Mouse (Mus musculus): ENCODE data around the gene Aim2. TPM values are rescaled to one million over a fixed set of nuclear protein-coding genes. Genes with fewer than 3 reads are reported as not detected.

Gene Aim2
- 69.2 TPM for polyA plus RNA-seq (2017; shearing (Covaris generic))

DNA sequence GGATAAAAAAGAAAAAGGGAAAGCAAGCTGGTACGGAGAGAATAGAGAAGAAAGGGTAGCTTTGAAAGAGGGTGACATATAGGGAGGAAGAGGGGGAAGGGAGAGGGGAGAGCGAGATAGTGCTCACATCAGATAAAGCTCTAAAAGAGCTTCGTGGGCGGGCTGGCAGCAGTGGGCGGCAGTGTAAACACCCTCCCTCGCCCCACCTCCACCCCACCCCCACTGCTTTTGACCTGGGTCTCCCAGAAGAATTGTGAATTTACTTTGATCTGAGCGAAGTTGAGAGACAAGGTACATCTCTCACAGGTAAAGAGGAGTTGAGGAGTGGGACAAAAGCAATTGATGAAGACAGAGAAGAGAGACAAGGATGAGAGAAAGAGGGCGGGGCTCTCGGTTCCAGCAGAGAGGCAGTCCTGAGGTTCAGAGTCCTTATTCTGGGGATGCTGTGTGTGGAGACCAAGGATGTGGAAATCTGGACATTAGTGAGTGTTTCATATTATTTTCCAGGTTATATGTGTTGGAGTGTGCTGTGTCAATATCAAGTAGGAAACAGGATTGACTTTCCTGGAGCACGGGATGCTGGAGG, at the start of gene Aim2:
Aim2 (plus strand) TSS at position 508 of the 586 bp plus-strand sequence.

DNA sequence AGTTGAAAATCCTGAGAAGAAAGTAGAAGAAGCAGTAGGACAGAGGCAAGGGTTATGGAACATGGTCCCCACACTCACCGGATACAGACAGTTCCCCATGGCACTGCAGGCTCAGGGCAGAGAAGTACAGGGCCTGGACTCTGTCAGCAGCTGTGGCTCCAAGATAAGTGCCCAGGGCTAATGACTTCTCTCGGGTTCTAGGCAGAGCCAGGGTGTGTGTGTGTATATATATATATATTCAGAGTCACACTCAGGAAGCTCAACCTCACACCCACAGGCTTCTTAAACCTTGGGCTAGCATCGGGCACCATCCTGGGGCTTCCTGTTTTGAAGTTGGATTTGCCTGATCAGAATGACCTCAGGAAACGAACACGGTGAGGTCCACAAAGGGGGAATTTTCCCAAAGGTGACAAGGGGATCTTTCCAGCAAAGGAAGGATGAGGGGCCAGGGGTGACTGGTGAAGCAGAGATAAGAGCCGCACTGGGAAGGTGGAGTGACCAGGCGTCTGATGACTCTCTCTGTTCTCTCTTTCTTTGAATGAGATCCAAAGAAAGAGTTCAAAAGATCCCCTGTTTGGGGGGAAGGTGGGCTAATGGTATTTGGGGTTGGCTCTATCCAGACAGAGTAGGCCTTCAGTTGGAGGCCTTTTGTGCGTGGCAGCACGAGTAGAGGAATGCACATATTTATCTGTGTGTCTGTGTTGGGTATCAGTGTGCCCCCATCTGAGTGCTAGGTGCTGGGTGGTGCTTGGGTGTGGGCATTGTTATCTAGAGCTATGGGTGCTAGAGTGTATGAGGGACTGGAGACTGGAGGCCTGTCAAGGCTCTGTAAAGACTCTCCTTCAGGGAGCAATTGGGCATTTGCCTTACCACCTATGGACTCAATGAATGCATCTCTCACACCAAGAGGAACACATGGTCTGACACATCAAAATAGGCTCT, 17.1 kb upstream of the Aim2 start, which contains the start of gene Ackr1:
Ackr1 (minus strand) TSS at position 439 of the 942 bp plus-strand sequence.

DNA sequence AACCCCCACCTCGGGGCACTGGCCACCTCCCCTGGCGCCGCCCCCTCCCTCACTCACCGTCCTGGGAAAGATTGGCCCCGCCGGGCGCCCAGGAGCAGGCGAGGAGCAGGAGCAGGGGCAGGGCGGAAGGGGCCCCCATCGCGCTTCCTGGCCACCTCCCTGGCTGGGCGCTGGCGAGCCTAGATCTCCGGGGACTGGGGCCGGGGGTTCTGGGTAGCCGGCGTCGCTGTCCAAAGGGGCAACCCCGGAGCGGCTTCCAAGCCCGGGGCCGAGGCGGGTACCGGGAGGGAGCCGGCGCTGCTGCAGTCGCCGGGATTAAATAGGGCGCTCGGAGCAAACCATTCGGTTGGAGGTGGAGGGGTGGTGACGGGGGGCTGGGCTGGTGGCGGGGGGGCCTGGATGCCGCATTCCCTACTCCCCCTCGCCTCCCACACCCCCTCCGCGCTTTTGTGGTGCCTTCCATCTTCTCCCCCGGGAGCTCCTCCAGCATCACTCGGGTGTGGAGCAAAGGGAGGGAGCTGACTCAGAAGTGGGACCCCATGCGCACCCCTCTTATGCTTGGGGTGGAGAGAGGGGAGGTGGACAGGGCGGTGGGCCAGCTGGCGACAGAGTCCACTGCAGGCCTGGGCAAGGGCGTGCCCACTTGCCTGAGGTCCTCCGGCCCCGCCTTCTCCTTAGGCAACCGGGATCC, 16.8 kb downstream of the Aim2 start, which contains the start of gene Cadm3:
Cadm3 (minus strand) TSS at position 340 of the 691 bp plus-strand sequence.

DNA sequence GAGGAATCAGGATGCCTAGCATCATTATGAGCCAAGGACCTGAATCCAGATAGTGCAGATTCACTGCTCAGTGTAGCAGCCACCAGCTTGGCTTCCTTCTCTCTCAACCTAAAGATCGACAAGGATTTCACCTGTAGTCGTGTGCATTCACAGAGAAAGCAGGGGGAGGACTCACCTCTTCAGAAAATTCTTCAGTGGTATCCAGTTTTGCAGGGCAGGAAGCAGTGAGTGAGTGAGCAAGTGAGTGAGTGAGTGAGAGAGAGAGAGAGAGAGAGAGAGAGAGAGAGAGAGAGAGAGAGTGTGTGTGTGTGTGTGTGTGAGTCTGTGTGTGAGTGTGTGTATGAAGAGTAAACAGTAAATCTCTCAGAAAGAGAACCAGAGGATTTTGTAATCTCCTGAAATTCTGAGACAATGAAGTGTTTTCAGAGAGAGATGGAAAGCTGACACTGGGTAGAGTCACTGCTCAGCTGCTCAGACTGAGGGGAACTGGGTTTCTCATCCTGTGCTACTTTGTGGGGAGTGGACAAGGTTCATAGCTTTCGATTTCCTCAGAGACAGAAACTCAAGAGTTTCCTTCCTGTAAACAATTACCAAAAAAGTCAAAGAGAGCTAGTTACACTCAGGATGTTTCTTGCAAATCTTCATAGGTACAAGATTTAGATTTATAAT, 140.3 kb downstream of the Aim2 start, which contains the start of gene Ifi206:
Ifi206 (minus strand) TSS at position 230 of the 669 bp plus-strand sequence.

Other genes starting within 250 kb of the Aim2 start
- gene Olfr1408, start 213.5 kb upstream of the Aim2 start, polyA plus RNA-seq (2017; shearing (Covaris generic)), result not detected
- gene Olfr1406, start 160.2 kb upstream of the Aim2 start, polyA plus RNA-seq (2017; shearing (Covaris generic)), result not detected
- not detected for gene Olfr218, start 153.1 kb upstream of the Aim2 start, polyA plus RNA-seq (2017; shearing (Covaris generic))
- gene Olfr1404, start 138.5 kb upstream of the Aim2 start, polyA plus RNA-seq (2017; shearing (Covaris generic)), result not detected
- not detected for gene Fcer1a, start 123.7 kb upstream of the Aim2 start, polyA plus RNA-seq (2017; shearing (Covaris generic))
- gene Olfr418, start 84.9 kb upstream of the Aim2 start, polyA plus RNA-seq (2017; shearing (Covaris generic)), result not detected
- not detected for gene Mptx2, start 73.1 kb upstream of the Aim2 start, polyA plus RNA-seq (2017; shearing (Covaris generic))
- not detected for gene Ackr1, start 17.1 kb upstream of the Aim2 start, polyA plus RNA-seq (2017; shearing (Covaris generic))
- not detected for gene Cadm3, start 16.8 kb downstream of the Aim2 start, polyA plus RNA-seq (2017; shearing (Covaris generic))
- 163 TPM for gene Ifi206, start 140.2 kb downstream of the Aim2 start, polyA plus RNA-seq (2017; shearing (Covaris generic))
- gene Ifi214, start 185.1 kb downstream of the Aim2 start, polyA plus RNA-seq (2017; shearing (Covaris generic)), result 57.8 TPM
- gene Ifi213, start 248.4 kb downstream of the Aim2 start, polyA plus RNA-seq (2017; shearing (Covaris generic)), result 138 TPM